Mouse (Mus musculus) neural tube, embryonic 14.5 days (tissue): ENCODE results near the gene Arl15. TPM values are rescaled to one million over a fixed set of nuclear protein-coding genes. Genes with fewer than 3 reads are reported as not detected.

ENCODE experiments used
- ATAC-seq: fragments of 200-750 bp; cut with Nextera tagmentation; 2 replicates; pipeline ENCODE4 v1.8.0; 2017; ENCODE audit warnings: low read depth, mild to moderate bottlenecking, moderate TSS enrichment, moderate library complexity
- H3K27ac ChIP-seq: fragments of 300-500 bp; sonication (generic); 2 replicates; pipeline ENCODE4 v1.5.1; 2014; ENCODE audit warnings: low read depth, mild to moderate bottlenecking, control low read depth, low read length, moderate library complexity, mixed read lengths
- H3K27me3 ChIP-seq: fragments of 300-500 bp; sonication (generic); 2 replicates; pipeline ENCODE4 v1.6.1; 2014; ENCODE audit warnings: low read length; ENCODE audit not compliant: control insufficient read depth, insufficient read depth
- H3K36me3 ChIP-seq: fragments of 300-500 bp; sonication (generic); 2 replicates; pipeline ENCODE4 v1.6.1; 2014; ENCODE audit warnings: low read length, mixed read lengths; ENCODE audit not compliant: control insufficient read depth, insufficient read depth
- H3K4me1 ChIP-seq: fragments of 300-500 bp; sonication (generic); 2 replicates; pipeline ENCODE4 v1.6.1; 2014; ENCODE audit warnings: low read length; ENCODE audit not compliant: control insufficient read depth, insufficient read depth
- H3K4me2 ChIP-seq: fragments of 300-500 bp; sonication (generic); 2 replicates; pipeline ENCODE4 v1.6.1; 2014; ENCODE audit warnings: mild to moderate bottlenecking, low read depth, low read length, control low read depth
- H3K4me3 ChIP-seq: fragments of 300-500 bp; sonication (generic); 2 replicates; pipeline ENCODE4 v1.5.1; 2014; ENCODE audit warnings: low read depth, low read length, control low read depth, mixed read lengths
- H3K9ac ChIP-seq: fragments of 300-500 bp; sonication (generic); replicated peaks from 2 replicates; pipeline ENCODE4 v1.6.1; 2014; ENCODE audit warnings: low read depth, mild to moderate bottlenecking, control low read depth, low read length, mixed read lengths
- H3K9me3 ChIP-seq: fragments of 300-500 bp; sonication (generic); 2 replicates; pipeline ENCODE4 v1.6.1; 2016; ENCODE audit warnings: low read length; ENCODE audit not compliant: control insufficient read depth
- WGBS: fragments of 180-500 bp; shearing (Covaris S2); extraction: QIAGEN DNeasy Blood & Tissue Kit; methylation state at CpG from one replicate; pipeline ENCODE4 v1.1.7; 2014; 5-methylcytosine and 5-hydroxymethylcytosine counted together
- polyA plus RNA-seq: library from polyadenylated mRNA; unstranded; fragments of >200 nt; fragmentation: Nextera tagmentation; extraction: Ambion mirVana; gene quantifications from 2 replicates; pipeline ENCODE4 v1.2.1, GENCODE M21; 2014

Gene Arl15
- polyA plus RNA-seq, 1 experiment from 2014 or later: 26.8 TPM

DNA sequence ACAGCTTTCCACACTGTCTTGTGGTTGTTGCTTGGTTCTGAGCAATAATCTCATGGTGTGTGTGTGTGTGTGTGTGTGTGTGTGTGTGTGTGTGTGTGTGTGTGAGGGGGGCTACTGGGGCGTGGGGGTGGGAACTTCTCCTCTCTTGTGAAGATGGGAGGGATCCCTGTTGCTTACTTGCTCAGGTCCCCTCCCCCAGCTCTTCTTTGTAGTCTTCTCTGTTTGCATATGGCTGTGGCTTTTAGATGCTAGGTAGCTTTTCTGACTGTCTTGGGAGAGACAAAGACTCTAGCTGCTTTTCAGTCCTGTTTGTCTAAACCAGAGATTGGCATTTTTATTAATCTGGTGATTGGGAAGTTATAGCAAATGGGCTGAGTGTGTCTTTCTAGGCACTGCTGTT, 88.7 kb downstream of the Arl15 start:
- Histone ChIP-seq H3K27me3 (no peaks in the 10 kb centered on the region), H3K4me2 (no peak overlapping the region), H3K4me3 (no peak overlapping the region), H3K36me3 (no peaks in the 10 kb centered on the region), H3K4me1 (peaks cover 16% of the 10 kb centered on the region; the same call in 1 of the 2 replicates), H3K9me3 (no peaks in the 10 kb centered on the region), H3K9ac (no peak overlapping the region), H3K27ac (no peak overlapping the region)
- ATAC-seq: no peak
- WGBS: 30% methylated on average over 1 of the region's 1 CpGs

DNA sequence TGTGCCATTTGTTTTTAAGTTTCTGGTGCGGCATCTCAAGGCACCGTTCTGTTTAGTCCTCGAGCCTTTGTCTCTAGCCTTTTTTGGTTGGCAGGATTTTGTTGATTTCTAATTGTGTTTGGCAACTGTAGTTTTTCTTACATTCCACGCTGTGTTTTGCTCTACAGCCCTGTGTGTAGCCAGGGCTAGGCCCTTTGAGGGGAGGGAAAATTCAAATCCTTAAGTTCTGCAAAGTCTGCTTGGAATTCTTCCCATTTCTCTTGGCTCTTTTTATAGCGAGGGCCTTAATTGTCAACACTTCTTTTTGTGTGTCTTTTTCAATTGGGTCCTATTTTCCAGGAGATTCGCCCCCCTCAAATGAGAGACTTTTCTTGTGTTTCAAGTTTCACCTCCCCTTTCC, 92.8 kb downstream of the Arl15 start:
- Histone ChIP-seq H3K9me3 (no peaks in the 10 kb centered on the region), H3K4me3 (no peak overlapping the region), H3K4me2 (no peak overlapping the region), H3K27ac (no peak overlapping the region), H3K9ac (no peak overlapping the region), H3K4me1 (0 out of 2 replicates have a peak, but pooled peaks cover 12% of the 10 kb centered on the region), H3K27me3 (no peaks in the 10 kb centered on the region), H3K36me3 (no peaks in the 10 kb centered on the region)
- no peak for ATAC-seq
- WGBS: 45% methylated on average over 6 of the region's 6 CpGs

DNA sequence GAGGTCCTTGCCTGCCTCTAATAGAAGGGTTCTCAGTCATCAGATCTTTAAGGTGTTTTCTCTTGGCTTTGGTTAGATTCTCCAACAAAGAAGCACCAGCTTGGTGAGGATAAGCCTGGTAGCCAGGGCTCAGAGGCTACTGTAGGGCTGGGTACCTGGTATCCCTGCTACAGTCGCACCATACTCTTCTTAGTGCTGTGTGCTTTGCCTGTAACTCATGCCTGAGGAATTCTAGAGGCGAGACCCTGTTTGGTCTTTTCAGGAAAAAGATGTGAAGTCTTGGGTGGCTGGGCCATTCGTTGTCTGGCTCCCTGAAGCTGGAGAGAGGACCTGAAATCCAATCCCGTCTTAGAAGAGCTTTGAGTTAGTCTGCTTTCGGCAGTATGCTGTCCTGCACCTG, 93.8 kb downstream of the Arl15 start:
- Histone ChIP-seq H3K9me3 (no peaks in the 10 kb centered on the region), H3K4me1 (0 out of 2 replicates have a peak, but pooled peaks cover 12% of the 10 kb centered on the region), H3K4me3 (no peak overlapping the region), H3K9ac (no peak overlapping the region), H3K27ac (no peak overlapping the region), H3K36me3 (no peaks in the 10 kb centered on the region), H3K4me2 (no peak overlapping the region), H3K27me3 (no peaks in the 10 kb centered on the region)
- ATAC-seq: no peak
- WGBS: 74% methylated on average over 5 of the region's 5 CpGs

DNA sequence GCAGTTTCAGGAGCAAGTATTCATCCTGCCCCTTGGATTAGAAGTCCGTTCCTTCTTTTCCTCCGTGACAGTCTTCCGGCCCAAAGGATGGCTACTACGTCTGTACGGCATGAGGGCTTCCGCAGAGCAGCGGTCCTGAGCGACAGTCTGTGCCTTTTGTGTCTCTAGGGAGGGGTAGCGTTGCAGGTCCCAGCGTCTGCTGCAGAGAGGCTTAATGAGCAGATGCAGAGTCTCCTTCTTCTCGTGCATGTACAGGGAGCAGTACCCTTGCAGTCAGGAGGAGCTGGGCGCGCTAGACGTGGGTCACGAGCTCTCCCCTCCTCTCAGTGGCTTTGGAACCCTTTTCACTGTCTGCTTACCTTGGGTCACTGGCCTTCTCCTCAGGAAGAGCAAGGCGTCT, 94.4 kb downstream of the Arl15 start:
- 0 out of 2 replicates have a peak overlapping the region, but pooled peaks have one; percentile 2 for H3K9ac ChIP-seq
- no peaks in the 10 kb centered on the region for H3K36me3 ChIP-seq
- no peaks in the 10 kb centered on the region for H3K9me3 ChIP-seq
- no peak overlapping the region for H3K4me2 ChIP-seq
- no peak overlapping the region for H3K4me3 ChIP-seq
- H3K27me3 ChIP-seq: no peaks in the 10 kb centered on the region
- no peak overlapping the region for H3K27ac ChIP-seq
- 0 out of 2 replicates have a peak, but pooled peaks have one; percentile 33 for ATAC-seq
- 45% methylated on average over 16 of the region's 16 CpGs for WGBS
- H3K4me1 ChIP-seq: 0 out of 2 replicates have a peak, but pooled peaks cover 12% of the 10 kb centered on the region

GRCm38 (mm10) chr13:113889140-113890055, 95.1 kb downstream of the Arl15 start:
- Histone ChIP-seq H3K4me2 (no peak overlapping the region), H3K27me3 (no peaks in the 10 kb centered on the region), H3K36me3 (no peaks in the 10 kb centered on the region), H3K4me3 (no peak overlapping the region), H3K9ac (0 out of 2 replicates have a peak overlapping the region, but pooled peaks have one; percentile 2), H3K9me3 (no peaks in the 10 kb centered on the region), H3K4me1 (0 out of 2 replicates have a peak, but pooled peaks cover 12% of the 10 kb centered on the region), H3K27ac (no peak overlapping the region)
- no peak for ATAC-seq
- WGBS: 78% methylated on average over 24 of the region's 24 CpGs

- H3K4me3 ChIP-seq: no peak overlapping the region
- H3K36me3 ChIP-seq: no peaks in the 10 kb centered on the region
- H3K9me3 ChIP-seq: no peaks in the 10 kb centered on the region
- H3K4me2 ChIP-seq: no peak overlapping the region
- H3K27ac ChIP-seq: no peak overlapping the region
- H3K4me1 ChIP-seq: no peaks in the 10 kb centered on the region
- 90% methylated on average over 10 of the region's 10 CpGs for WGBS
- ATAC-seq: no peak
- H3K9ac ChIP-seq: no peak overlapping the region
- no peaks in the 10 kb centered on the region for H3K27me3 ChIP-seq
Measured at GRCm38 (mm10) chr13:113896684-113897083, 102.4 kb downstream of the Arl15 start.

DNA sequence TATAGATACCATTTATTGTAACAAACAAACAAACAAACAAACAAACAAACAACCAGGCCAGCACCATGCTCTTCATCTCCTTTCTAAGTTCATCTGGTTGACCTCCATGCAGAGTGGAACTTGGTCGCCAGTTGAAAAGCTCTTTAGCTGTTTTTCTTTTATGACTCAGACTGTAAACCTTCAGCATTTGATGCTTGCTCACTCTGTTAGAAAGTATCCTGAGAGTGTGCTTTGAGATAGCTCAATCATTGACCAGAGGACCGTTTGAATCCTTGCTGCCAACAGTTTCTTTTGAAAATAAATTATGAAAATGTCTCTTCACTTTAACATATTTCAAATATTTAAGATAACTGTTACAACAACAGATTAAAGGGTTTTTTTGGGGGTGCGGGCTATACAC, 103.2 kb downstream of the Arl15 start:
- H3K4me3 ChIP-seq: no peak overlapping the region
- H3K27me3 ChIP-seq: no peaks in the 10 kb centered on the region
- no peak for ATAC-seq
- H3K9ac ChIP-seq: no peak overlapping the region
- no peak overlapping the region for H3K27ac ChIP-seq
- H3K9me3 ChIP-seq: no peaks in the 10 kb centered on the region
- 84% methylated on average over 3 of the region's 3 CpGs for WGBS
- no peaks in the 10 kb centered on the region for H3K36me3 ChIP-seq
- no peak overlapping the region for H3K4me2 ChIP-seq
- no peaks in the 10 kb centered on the region for H3K4me1 ChIP-seq

- no peak for ATAC-seq
- Histone ChIP-seq H3K9ac (no peak overlapping the region), H3K4me1 (no peaks in the 10 kb centered on the region), H3K9me3 (no peaks in the 10 kb centered on the region), H3K4me3 (no peak overlapping the region), H3K27ac (no peak overlapping the region), H3K4me2 (no peak overlapping the region), H3K27me3 (no peaks in the 10 kb centered on the region), H3K36me3 (no peaks in the 10 kb centered on the region)
- WGBS: 80% methylated on average over 9 of the region's 9 CpGs
Measured at GRCm38 (mm10) chr13:113897951-113898350, 103.6 kb downstream of the Arl15 start.

GRCm38 (mm10) chr13:113901001-113901545, 106.8 kb downstream of the Arl15 start:
- H3K9ac ChIP-seq: no peak overlapping the region
- 96% methylated on average over 11 of the region's 11 CpGs for WGBS
- no peaks in the 10 kb centered on the region for H3K27me3 ChIP-seq
- ATAC-seq: no peak
- no peak overlapping the region for H3K4me3 ChIP-seq
- no peaks in the 10 kb centered on the region for H3K9me3 ChIP-seq
- H3K4me1 ChIP-seq: no peaks in the 10 kb centered on the region
- H3K36me3 ChIP-seq: no peaks in the 10 kb centered on the region
- no peak overlapping the region for H3K4me2 ChIP-seq
- no peak overlapping the region for H3K27ac ChIP-seq
